Mouse (Mus musculus): ENCODE results near the gene H2-DMa. TPM values are rescaled to one million over a fixed set of nuclear protein-coding genes. Genes with fewer than 3 reads are reported as not detected.

Gene H2-DMa
- total RNA-seq, 2 experiments from 2014 or later, result 13.3 to 37.5 TPM

- peak; percentile 43 for ATAC-seq (replicated peaks; ENCODE audit: low FRiP score, poor library complexity, severe bottlenecking)
These were observed 18.2 kb upstream of the H2-DMa start for GRCm38 (mm10) chr17:34101185-34101584.

- peak; percentile 89 for ATAC-seq (replicated peaks; ENCODE audit: low FRiP score, poor library complexity, severe bottlenecking)
These were observed 17.7 kb upstream of the H2-DMa start for GRCm38 (mm10) chr17:34101604-34102032.

- no peak for ATAC-seq (replicated peaks; ENCODE audit: low FRiP score, poor library complexity, severe bottlenecking)
These were observed 16.5 kb upstream of the H2-DMa start for GRCm38 (mm10) chr17:34102831-34103230.

GRCm38 (mm10) chr17:34104804-34105203 is 14.5 kb upstream of the H2-DMa start:
- ATAC-seq (replicated peaks; ENCODE audit: low FRiP score, poor library complexity, severe bottlenecking), result no peak

- ATAC-seq (replicated peaks; ENCODE audit: low FRiP score, poor library complexity, severe bottlenecking), result no peak
These were observed 12.8 kb upstream of the H2-DMa start for GRCm38 (mm10) chr17:34106555-34106954.

GRCm38 (mm10) chr17:34107109-34107867 is 12.1 kb upstream of the H2-DMa start:
- ATAC-seq (replicated peaks; ENCODE audit: low FRiP score, poor library complexity, severe bottlenecking), result no peak

- ATAC-seq (replicated peaks; ENCODE audit: low FRiP score, poor library complexity, severe bottlenecking), result no peak
These were observed 10.9 kb upstream of the H2-DMa start for GRCm38 (mm10) chr17:34108460-34108859.

GRCm38 (mm10) chr17:34109038-34109805 is 10.1 kb upstream of the H2-DMa start:
- ATAC-seq (replicated peaks; ENCODE audit: low FRiP score, poor library complexity, severe bottlenecking), result peak; percentile 30; the same call in 1 of the 2 replicates

- ATAC-seq (replicated peaks; ENCODE audit: low FRiP score, poor library complexity, severe bottlenecking), result no peak
These were observed 9.5 kb upstream of the H2-DMa start for GRCm38 (mm10) chr17:34109806-34110195.

- ATAC-seq (replicated peaks; ENCODE audit: low FRiP score, poor library complexity, severe bottlenecking), result no peak
These were observed 9.0 kb upstream of the H2-DMa start for GRCm38 (mm10) chr17:34110309-34110708.

- ATAC-seq (replicated peaks; ENCODE audit: low FRiP score, poor library complexity, severe bottlenecking), result no peak
These were observed 5.2 kb upstream of the H2-DMa start for GRCm38 (mm10) chr17:34114114-34114513.

GRCm38 (mm10) chr17:34116736-34117370 is 2.5 kb upstream of the H2-DMa start:
- ATAC-seq (replicated peaks; ENCODE audit: low FRiP score, poor library complexity, severe bottlenecking), result no peak

- 0 out of 2 replicates have a peak, but pooled peaks have one; percentile 38 for ATAC-seq (replicated peaks; ENCODE audit: low FRiP score, poor library complexity, severe bottlenecking)
These were observed 1.8 kb upstream of the H2-DMa start for GRCm38 (mm10) chr17:34117421-34118112.

GRCm38 (mm10) chr17:34118113-34118872 is 1.0 kb upstream of the H2-DMa start:
- no peak for ATAC-seq (replicated peaks; ENCODE audit: low FRiP score, poor library complexity, severe bottlenecking)

- peak; percentile 25 for ATAC-seq (replicated peaks; ENCODE audit: low FRiP score, poor library complexity, severe bottlenecking)
These were observed 480 bp upstream of the H2-DMa start for GRCm38 (mm10) chr17:34118873-34119248.

GRCm38 (mm10) chr17:34120180-34120723 is 911 bp downstream of the H2-DMa start:
- no peak for ATAC-seq (replicated peaks; ENCODE audit: low FRiP score, poor library complexity, severe bottlenecking)

- ATAC-seq (replicated peaks; ENCODE audit: low FRiP score, poor library complexity, severe bottlenecking), result peak; percentile 50
These were observed 1.5 kb downstream of the H2-DMa start for GRCm38 (mm10) chr17:34120814-34121171.

GRCm38 (mm10) chr17:34121172-34121878 is 2.0 kb downstream of the H2-DMa start:
- no peak for ATAC-seq (replicated peaks; ENCODE audit: low FRiP score, poor library complexity, severe bottlenecking)

GRCm38 (mm10) chr17:34121879-34122187 is 2.5 kb downstream of the H2-DMa start:
- ATAC-seq (replicated peaks; ENCODE audit: low FRiP score, poor library complexity, severe bottlenecking), result no peak
